ENCODE assay signal across 8 mouse cellular contexts in genomic region chr12:113151661-113152271, GRCm38 (mm10). TPM values are rescaled to one million over a fixed set of nuclear protein-coding genes. Genes with fewer than 3 reads are reported as not detected.
A peak's percentile ranks its signal among the peaks of the same experiment; 100 is the strongest.
DNase-seq lines count a peak whose midpoint lies in the region; ATAC-seq and TF ChIP-seq lines count a peak whose summit lies in the region.

No protein-coding gene starts in this region.

- peaks cover 52% of the 10 kb centered on the region for H3K4me1 ChIP-seq in testis, adult 2 months (ENCODE audit: control insufficient read depth, insufficient read depth, low read length)
- H3K4me1 ChIP-seq in hindbrain, embryonic 14.5 days (replicated peaks; ENCODE audit: control insufficient read depth, insufficient read depth, low read length), result peaks cover 25% of the 10 kb centered on the region
- peaks cover 77% of the 10 kb centered on the region for H3K4me1 ChIP-seq in liver, embryonic 13.5 days (replicated peaks)

- no peak for TF ChIP-seq POLR2A in testis, adult 2 months (IDR thresholded peaks at IDR 0.05; ENCODE audit: control insufficient read depth, low read depth, low read length)

- ATAC-seq in hindbrain, embryonic 14.5 days (ENCODE audit: low FRiP score), result no peak
- ATAC-seq in liver, embryonic 13.5 days (ENCODE audit: low read depth), result no peak

- H3K27me3 ChIP-seq in testis, adult 2 months (ENCODE audit: control insufficient read depth, insufficient read depth, low read length), result no peaks in the 10 kb centered on the region
- H3K27me3 ChIP-seq in hindbrain, embryonic 14.5 days (ENCODE audit: control insufficient read depth, insufficient read depth, low read length), result 0 out of 2 replicates have a peak, but pooled peaks cover 23% of the 10 kb centered on the region
- peaks cover 68% of the 10 kb centered on the region for H3K27me3 ChIP-seq in liver, embryonic 13.5 days

- peak overlapping the region; percentile 77 for H3K4me3 ChIP-seq in testis, adult 2 months (ENCODE audit: control insufficient read depth, low read depth, low read length)
- H3K4me3 ChIP-seq in hindbrain, embryonic 14.5 days (replicated peaks; ENCODE audit: low read length), result peak overlapping the region; percentile 27
- H3K4me3 ChIP-seq in liver, embryonic 13.5 days (replicated peaks), result peak overlapping the region; percentile 59

- no peak for TF ChIP-seq CTCF in testis, adult 2 months (IDR thresholded peaks at IDR 0.05; ENCODE audit: control insufficient read depth, insufficient read depth, insufficient replicate concordance, low read depth, low read length)

- no peak for DNase-seq in testis, postnatal 14 days (ENCODE audit: low spot score)
- DNase-seq in gastrocnemius, adult 18-20 months (ENCODE audit: low spot score), result peak; percentile 69
- no peak for DNase-seq in hindbrain, embryonic 14.5 days (ENCODE audit: low spot score)
- no peak for DNase-seq in liver, embryonic 13.5 days
- DNase-seq in neural tube, embryonic 10.5 days (ENCODE audit: extremely low spot score, low spot score), result peak; percentile 52
- no peak for DNase-seq in cerebellum, adult 8-10 months
- no peak for DNase-seq in ovary, adult 18-20 months (ENCODE audit: low spot score)

- WGBS in hindbrain, embryonic 14.5 days, result 1% methylated on average over 36 of the region's 36 CpGs
- under 1% methylated on average over 36 of the region's 36 CpGs for WGBS in liver, embryonic 13.5 days (ENCODE audit: insufficient replicate concordance)

- no peaks in the 10 kb centered on the region for H3K36me3 ChIP-seq in testis, adult 2 months (ENCODE audit: control insufficient read depth, insufficient read depth, low read length)
- no peaks in the 10 kb centered on the region for H3K36me3 ChIP-seq in hindbrain, embryonic 14.5 days (replicated peaks; ENCODE audit: control insufficient read depth, insufficient read depth)
- no peaks in the 10 kb centered on the region for H3K36me3 ChIP-seq in liver, embryonic 13.5 days

- H3K4me2 ChIP-seq in hindbrain, embryonic 14.5 days (replicated peaks), result peak overlapping the region; percentile 54
- H3K4me2 ChIP-seq in liver, embryonic 13.5 days, result peak overlapping the region; percentile 85

- H3K9me3 ChIP-seq in hindbrain, embryonic 14.5 days (ENCODE audit: control insufficient read depth, low read length), result no peaks in the 10 kb centered on the region
- H3K9me3 ChIP-seq in liver, embryonic 13.5 days (replicated peaks), result no peaks in the 10 kb centered on the region

- H3K27ac ChIP-seq in testis, adult 2 months (ENCODE audit: control insufficient read depth, insufficient read depth, low read depth, low read length), result no peak overlapping the region
- H3K27ac ChIP-seq in hindbrain, embryonic 14.5 days, result no peak overlapping the region
- no peak overlapping the region for H3K27ac ChIP-seq in liver, embryonic 13.5 days

- peak overlapping the region; percentile 37; the same call in 1 of the 2 replicates for H3K9ac ChIP-seq in hindbrain, embryonic 14.5 days
- peak overlapping the region; percentile 70 for H3K9ac ChIP-seq in liver, embryonic 13.5 days

RNA-seq across cellular contexts. Expression of gene Tedc1, which starts 4.5 kb away (rescaled TPM):
- 46.9 and 48.0 TPM in 2 replicates for polyA plus RNA-seq in testis, adult 2 months (2012; rRNA removed)
- total RNA-seq in gastrocnemius, adult 18-20 months (2021), result not detected
- polyA plus RNA-seq in hindbrain, embryonic 14.5 days (2014; fragmentation: Nextera tagmentation; extraction: Ambion mirVana), result 10.2 and 14.4 TPM in 2 replicates
- 12.0 and 12.9 TPM in 2 replicates for polyA plus RNA-seq in liver, embryonic 13.5 days (2015; fragmentation: Nextera tagmentation; extraction: Ambion mirVana)

RNA-seq across cellular contexts. Expression of gene Crip1, which starts 5.7 kb away (rescaled TPM):
- polyA plus RNA-seq in testis, adult 2 months (2012; rRNA removed), result 30.4 and 106 TPM in 2 replicates
- 100 to 1,000 TPM in 1 of 2 experiments, 10 to 100 TPM in 1; 65.3 to 100 TPM for total RNA-seq in gastrocnemius, adult 18-20 months (2021)
- 30.5 and 34.4 TPM in 2 replicates for polyA plus RNA-seq in hindbrain, embryonic 14.5 days (2014; fragmentation: Nextera tagmentation; extraction: Ambion mirVana)
- polyA plus RNA-seq in liver, embryonic 13.5 days (2015; fragmentation: Nextera tagmentation; extraction: Ambion mirVana), result 84.5 and 94.1 TPM in 2 replicates

RNA-seq across cellular contexts. Expression of gene Crip2, which starts 11.7 kb away (rescaled TPM):
- polyA plus RNA-seq in testis, adult 2 months (2012; rRNA removed), result 178 and 179 TPM in 2 replicates
- 10 to 100 TPM; 28.2 to 43.8 TPM for total RNA-seq in gastrocnemius, adult 18-20 months (2021)
- 280 and 288 TPM in 2 replicates for polyA plus RNA-seq in hindbrain, embryonic 14.5 days (2014; fragmentation: Nextera tagmentation; extraction: Ambion mirVana)
- 47.9 and 50.4 TPM in 2 replicates for polyA plus RNA-seq in liver, embryonic 13.5 days (2015; fragmentation: Nextera tagmentation; extraction: Ambion mirVana)

RNA-seq across cellular contexts. Expression of gene Tmem121, which starts 34.0 kb away (rescaled TPM):
- polyA plus RNA-seq in testis, adult 2 months (2012; rRNA removed), result 1.0 and 1.3 TPM in 2 replicates
- total RNA-seq in gastrocnemius, adult 18-20 months (2021), result under 1 TPM in 1 of 2 experiments, not detected in 1; 0.14 TPM
- 28.0 and 33.4 TPM in 2 replicates for polyA plus RNA-seq in hindbrain, embryonic 14.5 days (2014; fragmentation: Nextera tagmentation; extraction: Ambion mirVana)
- polyA plus RNA-seq in liver, embryonic 13.5 days (2015; fragmentation: Nextera tagmentation; extraction: Ambion mirVana), result 0.46 and 0.52 TPM in 2 replicates

RNA-seq across cellular contexts. Expression of gene Mta1, which starts 53.7 kb away (rescaled TPM):
- polyA plus RNA-seq in testis, adult 2 months (2012; rRNA removed), result 57.9 and 63.9 TPM in 2 replicates
- total RNA-seq in gastrocnemius, adult 18-20 months (2021), result 10 to 100 TPM; 38.0 to 41.7 TPM
- 17.8 and 19.3 TPM in 2 replicates for polyA plus RNA-seq in hindbrain, embryonic 14.5 days (2014; fragmentation: Nextera tagmentation; extraction: Ambion mirVana)
- polyA plus RNA-seq in liver, embryonic 13.5 days (2015; fragmentation: Nextera tagmentation; extraction: Ambion mirVana), result 4.8 and 6.1 TPM in 2 replicates

Comparison
In these comparisons a context has a peak if more than half of its experiments do, and no peak if none do; other contexts are left out.
1. H3K4me3 ChIP-seq: peak in every context shown above with its lines; median percentile 77 in testis, adult 2 months; 59 in liver, embryonic 13.5 days; 27 in hindbrain, embryonic 14.5 days.
2. DNase-seq: peak in gastrocnemius, adult 18-20 months (single experiment) and neural tube, embryonic 10.5 days (single experiment); none in testis, postnatal 14 days (single experiment), hindbrain, embryonic 14.5 days (single experiment), liver, embryonic 13.5 days (single experiment), cerebellum, adult 8-10 months (single experiment) and ovary, adult 18-20 months (single experiment).